Mouse (Mus musculus) intestine, postnatal 0 days (tissue): ENCODE measurements at regions not wholly inside any gene's neighbourhood (a gene's known extent, or its start where the extent isn't known, plus 50 kb on each side); places are given as distances from the start of the nearest gene placed in this dataset.

Experiments used
- ATAC-seq: fragments of 200-750 bp; cut with Nextera tagmentation; 2 replicates; pipeline ENCODE4 v1.8.0; 2017; ENCODE audit warnings: mild to moderate bottlenecking, moderate TSS enrichment, moderate library complexity
- H3K27ac ChIP-seq: fragments of 300-500 bp; sonication (generic); 2 replicates; pipeline ENCODE4 v1.5.1; 2014; ENCODE audit warnings: mild to moderate bottlenecking, low read depth, low read length, moderate library complexity
- H3K27me3 ChIP-seq: fragments of 300-500 bp; sonication (generic); replicated peaks from 2 replicates; pipeline ENCODE4 v1.6.1; 2014; ENCODE audit warnings: low read length, mixed read lengths; ENCODE audit not compliant: control insufficient read depth, insufficient read depth
- H3K36me3 ChIP-seq: fragments of 300-500 bp; sonication (generic); 2 replicates; pipeline ENCODE4 v1.6.1; 2014; ENCODE audit warnings: mild to moderate bottlenecking, moderate library complexity; ENCODE audit not compliant: control insufficient read depth, insufficient read depth
- H3K4me1 ChIP-seq: fragments of 300-500 bp; sonication (generic); replicated peaks from 2 replicates; pipeline ENCODE4 v1.6.1; 2014; ENCODE audit warnings: antibody characterized with exemption, low read length, mixed read lengths; ENCODE audit not compliant: control insufficient read depth, insufficient read depth
- H3K4me2 ChIP-seq: fragments of 300-500 bp; sonication (generic); replicated peaks from 2 replicates; pipeline ENCODE4 v1.6.1; 2014; ENCODE audit warnings: low read depth, mild to moderate bottlenecking, moderate library complexity
- H3K4me3 ChIP-seq: fragments of 300-500 bp; sonication (generic); 2 replicates; pipeline ENCODE4 v1.5.1; 2014; ENCODE audit warnings: low read depth, low read length
- H3K9ac ChIP-seq: fragments of 300-500 bp; sonication (generic); 2 replicates; pipeline ENCODE4 v1.6.1; 2014; ENCODE audit warnings: mild to moderate bottlenecking, low read depth, low read length
- H3K9me3 ChIP-seq: fragments of 300-500 bp; sonication (generic); 2 replicates; pipeline ENCODE4 v1.6.1; 2016; ENCODE audit warnings: mixed run types; ENCODE audit not compliant: control insufficient read depth
- CTCF ChIP-seq: sonication (generic); IDR thresholded peaks from 2 replicates; pipeline ENCODE4 v1.5.1; 2016; ENCODE audit warnings: low read depth, mild to moderate bottlenecking, control low read depth, antibody characterized with exemption, moderate library complexity
- WGBS: fragments of 180-500 bp; shearing (Covaris S2); extraction: QIAGEN DNeasy Blood & Tissue Kit; methylation state at CpG from one replicate; pipeline ENCODE4 v1.1.7; 2014; 5-methylcytosine and 5-hydroxymethylcytosine counted together

DNA sequence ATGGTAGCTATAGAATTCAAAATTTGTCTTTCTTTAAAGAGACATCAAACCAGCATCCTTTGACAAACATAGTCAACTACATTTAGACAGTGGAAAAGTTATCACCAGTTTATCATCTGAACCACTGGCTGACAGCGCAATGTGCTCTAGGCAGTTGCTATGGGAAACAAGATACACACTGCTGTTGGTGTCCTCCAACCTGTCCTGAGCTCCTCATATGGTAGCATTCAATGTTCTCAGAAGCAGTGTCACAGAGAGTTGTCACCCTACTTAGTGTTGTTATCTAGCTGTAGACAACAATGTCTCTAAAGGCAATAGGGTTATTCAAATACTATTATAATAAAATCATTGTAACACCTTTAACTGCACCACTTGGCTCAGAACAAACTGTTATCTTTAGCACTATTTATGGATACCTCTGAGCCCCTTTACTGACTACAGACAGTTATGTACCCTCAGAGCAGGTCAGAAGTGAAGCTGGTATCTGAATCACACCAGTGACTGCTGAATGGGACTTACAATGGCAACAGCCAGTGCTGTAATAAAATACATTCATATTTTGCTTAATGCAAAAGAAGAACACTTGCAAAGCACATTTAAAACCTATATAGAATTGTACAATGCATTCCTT, 2747.9 kb upstream of the Gm6569 start:
- Histone ChIP-seq H3K9me3 (no peaks in the 10 kb centered on the region), H3K27me3 (no peaks in the 10 kb centered on the region), H3K4me2 (no peak overlapping the region), H3K4me3 (no peak overlapping the region), H3K9ac (no peak overlapping the region), H3K36me3 (no peaks in the 10 kb centered on the region), H3K4me1 (no peaks in the 10 kb centered on the region), H3K27ac (no peak overlapping the region)
- TF ChIP-seq CTCF = no peak
- no peak for ATAC-seq
- WGBS = 74% methylated on average over 1 of the region's 1 CpGs

GRCm38 (mm10) chr15:71099111-71099510, 2735.2 kb upstream of the Gm6569 start:
- Histone ChIP-seq H3K27me3 (no peaks in the 10 kb centered on the region), H3K4me2 (no peak overlapping the region), H3K9ac (no peak overlapping the region), H3K27ac (no peak overlapping the region), H3K9me3 (no peaks in the 10 kb centered on the region), H3K4me3 (no peak overlapping the region), H3K4me1 (no peaks in the 10 kb centered on the region), H3K36me3 (no peaks in the 10 kb centered on the region)
- no peak for ATAC-seq
- no peak for TF ChIP-seq CTCF
- WGBS = 75% methylated on average over 3 of the region's 3 CpGs

DNA sequence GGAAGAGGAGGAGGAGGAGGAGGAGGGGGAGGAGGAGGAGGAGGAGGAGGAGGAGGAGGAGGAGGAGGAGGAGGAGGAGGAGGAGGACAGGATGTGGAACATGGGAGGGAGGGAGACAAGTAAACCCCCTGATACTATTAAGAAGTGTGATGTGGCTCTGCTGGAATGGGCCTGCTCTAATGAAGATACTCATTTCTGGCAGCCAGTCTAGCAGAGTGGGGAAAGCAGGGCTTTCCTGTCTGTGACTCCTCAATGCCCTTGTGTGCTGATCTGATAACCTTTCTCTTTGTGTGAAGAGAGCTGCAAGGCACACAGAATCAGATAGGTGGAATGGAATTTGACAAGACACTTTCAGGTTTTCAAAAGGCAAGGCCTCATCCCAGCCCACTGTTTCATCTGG, 2704.6 kb upstream of the Gm6569 start:
- H3K27me3 ChIP-seq = no peaks in the 10 kb centered on the region
- TF ChIP-seq CTCF = no peak
- H3K9me3 ChIP-seq = no peaks in the 10 kb centered on the region
- no peaks in the 10 kb centered on the region for H3K36me3 ChIP-seq
- no peak overlapping the region for H3K4me2 ChIP-seq
- no peak overlapping the region for H3K9ac ChIP-seq
- H3K4me3 ChIP-seq = no peak overlapping the region
- no peaks in the 10 kb centered on the region for H3K4me1 ChIP-seq
- H3K27ac ChIP-seq = no peak overlapping the region
- no peak for ATAC-seq

DNA sequence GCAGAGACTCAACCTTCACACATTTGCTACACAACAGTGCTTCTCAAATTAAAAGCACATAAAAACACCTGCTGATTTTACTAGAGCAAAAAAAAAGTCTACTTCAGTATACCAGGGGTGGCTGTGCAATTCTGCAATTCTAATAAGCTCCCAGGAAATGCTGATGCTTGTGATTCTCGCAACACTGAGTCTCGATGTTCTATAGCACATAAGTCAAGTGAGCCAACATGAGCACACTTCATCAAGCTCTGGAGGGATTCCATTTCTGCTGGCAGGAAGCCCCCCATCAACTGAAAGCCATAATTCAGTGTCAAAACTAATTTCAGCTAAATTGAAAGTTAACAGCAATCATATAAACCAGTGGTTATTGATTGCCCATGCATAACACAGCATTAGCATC, 2676.7 kb upstream of the Gm6569 start:
- H3K4me3 ChIP-seq = no peak overlapping the region
- H3K27ac ChIP-seq = no peak overlapping the region
- ATAC-seq = no peak
- H3K9ac ChIP-seq = no peak overlapping the region
- H3K36me3 ChIP-seq = no peaks in the 10 kb centered on the region
- no peak overlapping the region for H3K4me2 ChIP-seq
- no peaks in the 10 kb centered on the region for H3K4me1 ChIP-seq
- TF ChIP-seq CTCF = no peak
- H3K9me3 ChIP-seq = no peaks in the 10 kb centered on the region
- no peaks in the 10 kb centered on the region for H3K27me3 ChIP-seq
- 86% methylated on average over 2 of the region's 2 CpGs for WGBS

DNA sequence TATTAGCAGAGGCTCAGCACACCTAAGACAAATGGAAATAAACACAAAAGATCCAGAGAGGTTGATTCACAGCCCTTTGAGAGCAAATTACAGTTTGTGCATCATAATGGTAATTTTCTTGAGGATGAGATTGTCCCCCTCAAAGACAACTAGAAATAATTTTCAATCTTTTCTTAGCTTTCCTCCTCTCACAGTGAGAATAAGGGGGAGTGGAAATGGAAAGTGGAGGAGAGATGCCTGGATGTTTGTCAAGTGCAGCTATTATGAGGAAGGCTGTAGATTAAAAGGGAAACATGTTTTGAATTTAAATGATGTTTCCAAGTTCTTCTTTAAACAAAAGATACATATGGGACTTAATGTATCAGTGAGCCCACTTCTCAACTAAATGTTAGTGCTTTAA, 2672.3 kb upstream of the Gm6569 start:
- H3K9ac ChIP-seq = no peak overlapping the region
- no peaks in the 10 kb centered on the region for H3K4me1 ChIP-seq
- no peak overlapping the region for H3K27ac ChIP-seq
- H3K4me2 ChIP-seq = no peak overlapping the region
- H3K36me3 ChIP-seq = no peaks in the 10 kb centered on the region
- no peak overlapping the region for H3K4me3 ChIP-seq
- H3K27me3 ChIP-seq = no peaks in the 10 kb centered on the region
- no peak for ATAC-seq
- TF ChIP-seq CTCF = no peak
- H3K9me3 ChIP-seq = no peaks in the 10 kb centered on the region

DNA sequence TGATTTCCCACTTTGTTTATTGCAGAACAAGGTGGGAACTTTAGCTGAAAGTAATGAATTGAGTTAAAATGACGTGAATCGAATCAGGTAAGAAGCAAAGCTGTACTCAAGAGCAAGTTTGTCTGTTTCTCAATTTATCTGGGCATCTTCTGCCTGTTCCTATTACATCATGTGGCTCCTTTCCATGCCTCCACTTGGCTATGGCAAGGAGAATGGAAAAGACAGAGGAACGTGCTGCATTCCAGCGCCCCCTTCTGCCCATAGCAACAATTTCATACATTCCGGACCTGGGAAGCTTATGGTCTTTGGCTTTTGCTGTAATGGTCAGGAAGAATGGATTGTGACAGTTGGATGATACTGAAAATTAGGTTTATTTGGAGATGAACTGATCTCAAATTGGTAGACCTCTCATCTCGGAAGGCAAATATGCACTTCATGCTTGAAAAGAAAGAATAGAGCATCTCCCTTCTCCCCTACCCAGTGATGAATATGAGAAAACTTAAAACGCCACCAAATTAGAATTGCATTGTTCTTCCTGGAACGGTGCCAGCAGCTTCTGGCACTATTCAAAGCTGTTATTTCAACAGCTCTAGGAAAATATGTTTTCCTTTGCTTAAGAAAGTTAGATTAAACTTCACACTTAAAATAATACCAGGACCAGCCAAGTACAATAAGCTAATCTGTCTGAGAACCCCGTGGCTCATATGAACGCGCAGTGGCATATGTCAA, 2639.2 kb upstream of the Gm6569 start:
- no peak for ATAC-seq
- Histone ChIP-seq H3K4me2 (no peak overlapping the region), H3K9me3 (no peaks in the 10 kb centered on the region), H3K9ac (no peak overlapping the region), H3K4me1 (no peaks in the 10 kb centered on the region), H3K27me3 (no peaks in the 10 kb centered on the region), H3K36me3 (no peaks in the 10 kb centered on the region), H3K27ac (no peak overlapping the region), H3K4me3 (no peak overlapping the region)
- peak; percentile 46 for TF ChIP-seq CTCF
- 53% methylated on average over 11 of the region's 11 CpGs for WGBS
